Mouse (Mus musculus): ENCODE measurements around the gene Ugt1a7c. TPM values are rescaled to one million over a fixed set of nuclear protein-coding genes. Genes with fewer than 3 reads are reported as not detected.
"Not testable (repeated sequence)": the region's sequence is repeated elsewhere in the genome, so short reads cannot be mapped to it uniquely, and the experiment has no call there.

Gene Ugt1a7c
- polyA plus RNA-seq, 1 experiment from 2014 or later, result 1.2 TPM

GRCm38 (mm10) chr1:88129091-88129490, 34.2 kb downstream of the Ugt1a7c start:
- not testable (repeated sequence) for H3K4me1 ChIP-seq; ATAC-seq (replicated peaks); H3K27me3 ChIP-seq (replicated peaks); H3K9ac ChIP-seq; H3K36me3 ChIP-seq (replicated peaks); H3K27ac ChIP-seq; H3K4me3 ChIP-seq; H3K4me2 ChIP-seq; H3K9me3 ChIP-seq
- 89% methylated on average over 2 of the region's 2 CpGs for WGBS

GRCm38 (mm10) chr1:88130223-88130622, 35.4 kb downstream of the Ugt1a7c start:
- not testable (repeated sequence) for H3K36me3 ChIP-seq (replicated peaks); H3K9me3 ChIP-seq; H3K27ac ChIP-seq; H3K27me3 ChIP-seq (replicated peaks); H3K9ac ChIP-seq; H3K4me1 ChIP-seq; ATAC-seq (replicated peaks); H3K4me3 ChIP-seq; H3K4me2 ChIP-seq
- WGBS, result 95% methylated on average over 1 of the region's 1 CpGs

GRCm38 (mm10) chr1:88133908-88134456, 39.1 kb downstream of the Ugt1a7c start:
- no peak for ATAC-seq (replicated peaks)
- 43% methylated on average over 3 of the region's 3 CpGs for WGBS
- Histone ChIP-seq H3K9me3 (no peaks in the 10 kb centered on the region), H3K36me3 (replicated peaks) (no peaks in the 10 kb centered on the region), H3K4me3 (no peak overlapping the region), H3K27me3 (replicated peaks) (no peaks in the 10 kb centered on the region), H3K27ac (0 out of 2 replicates have a peak overlapping the region, but pooled peaks have one; percentile 42), H3K4me1 (peaks cover 7% of the 10 kb centered on the region; the same call in 1 of the 2 replicates), H3K9ac (no peak overlapping the region), H3K4me2 (no peak overlapping the region)

GRCm38 (mm10) chr1:88134457-88135011, 39.7 kb downstream of the Ugt1a7c start, which contains the start of gene Ugt1a6a:
Gene Ugt1a6a, plus strand, starts transcription at chr1:88134809.
- H3K9me3 ChIP-seq; H3K4me1 ChIP-seq; H3K9ac ChIP-seq; H3K4me3 ChIP-seq; H3K27me3 ChIP-seq (replicated peaks); H3K36me3 ChIP-seq (replicated peaks); ATAC-seq (replicated peaks); H3K4me2 ChIP-seq: not testable (repeated sequence)
- H3K27ac ChIP-seq, result 0 out of 2 replicates have a peak within 1 kb of the TSS, but pooled peaks have one; percentile 42
- WGBS, result 48% methylated on average over 5 of the region's 5 CpGs

- not testable (repeated sequence) for H3K9ac ChIP-seq; H3K4me2 ChIP-seq; H3K27ac ChIP-seq; H3K36me3 ChIP-seq (replicated peaks); H3K4me3 ChIP-seq; H3K4me1 ChIP-seq; H3K9me3 ChIP-seq; H3K27me3 ChIP-seq (replicated peaks); ATAC-seq (replicated peaks)
- 94% methylated on average over 5 of the region's 6 CpGs for WGBS
These were observed 40.5 kb downstream of the Ugt1a7c start for GRCm38 (mm10) chr1:88135229-88135904.

- no peak overlapping the region for H3K27ac ChIP-seq
- H3K36me3 ChIP-seq (replicated peaks), result no peaks in the 10 kb centered on the region
- no peak for ATAC-seq (replicated peaks)
- H3K9me3 ChIP-seq, result no peaks in the 10 kb centered on the region
- H3K4me3 ChIP-seq, result no peak overlapping the region
- H3K27me3 ChIP-seq (replicated peaks), result no peaks in the 10 kb centered on the region
- H3K4me2 ChIP-seq, result no peak overlapping the region
- 67% methylated on average over 2 of the region's 2 CpGs for WGBS
- no peak overlapping the region for H3K9ac ChIP-seq
- H3K4me1 ChIP-seq, result peaks cover 7% of the 10 kb centered on the region; the same call in 1 of the 2 replicates
These were observed 41.8 kb downstream of the Ugt1a7c start for GRCm38 (mm10) chr1:88136646-88137045.

- Histone ChIP-seq H3K9ac (no peak overlapping the region), H3K9me3 (no peaks in the 10 kb centered on the region), H3K4me3 (no peak overlapping the region), H3K4me2 (no peak overlapping the region), H3K36me3 (replicated peaks) (no peaks in the 10 kb centered on the region), H3K27ac (no peak overlapping the region), H3K27me3 (replicated peaks) (no peaks in the 10 kb centered on the region), H3K4me1 (peaks cover 7% of the 10 kb centered on the region; the same call in 1 of the 2 replicates)
- WGBS, result 92% methylated on average over 3 of the region's 3 CpGs
- ATAC-seq (replicated peaks), result no peak
These were observed 42.4 kb downstream of the Ugt1a7c start for GRCm38 (mm10) chr1:88137264-88137663.

GRCm38 (mm10) chr1:88138145-88138544, 43.3 kb downstream of the Ugt1a7c start:
- no peak overlapping the region for H3K9ac ChIP-seq
- WGBS, result 90% methylated on average over 1 of the region's 1 CpGs
- no peak overlapping the region for H3K4me3 ChIP-seq
- peaks cover 7% of the 10 kb centered on the region; the same call in 1 of the 2 replicates for H3K4me1 ChIP-seq
- H3K36me3 ChIP-seq (replicated peaks), result no peaks in the 10 kb centered on the region
- H3K9me3 ChIP-seq, result no peaks in the 10 kb centered on the region
- no peaks in the 10 kb centered on the region for H3K27me3 ChIP-seq (replicated peaks)
- ATAC-seq (replicated peaks), result no peak
- H3K4me2 ChIP-seq, result no peak overlapping the region
- no peak overlapping the region for H3K27ac ChIP-seq

GRCm38 (mm10) chr1:88140492-88140891, 45.6 kb downstream of the Ugt1a7c start:
- not testable (repeated sequence) for H3K27me3 ChIP-seq (replicated peaks); H3K27ac ChIP-seq; ATAC-seq (replicated peaks); H3K9me3 ChIP-seq; H3K36me3 ChIP-seq (replicated peaks); H3K9ac ChIP-seq; H3K4me3 ChIP-seq; H3K4me2 ChIP-seq; H3K4me1 ChIP-seq
- WGBS, result 55% methylated on average over 1 of the region's 1 CpGs

GRCm38 (mm10) chr1:88143966-88144675, 49.3 kb downstream of the Ugt1a7c start:
- not testable (repeated sequence) for ATAC-seq (replicated peaks); H3K4me3 ChIP-seq; H3K9me3 ChIP-seq; H3K4me1 ChIP-seq; H3K27ac ChIP-seq; H3K36me3 ChIP-seq (replicated peaks); H3K9ac ChIP-seq; H3K4me2 ChIP-seq; H3K27me3 ChIP-seq (replicated peaks)
- 1% methylated on average over 5 of the region's 5 CpGs for WGBS

GRCm38 (mm10) chr1:88145278-88145677, 50.4 kb downstream of the Ugt1a7c start:
- H3K4me2 ChIP-seq; H3K4me1 ChIP-seq; H3K9me3 ChIP-seq; H3K27ac ChIP-seq; H3K4me3 ChIP-seq; H3K27me3 ChIP-seq (replicated peaks); H3K9ac ChIP-seq; ATAC-seq (replicated peaks); H3K36me3 ChIP-seq (replicated peaks): not testable (repeated sequence)
- WGBS, result 78% methylated on average over 2 of the region's 2 CpGs

GRCm38 (mm10) chr1:88150133-88150532, 55.3 kb downstream of the Ugt1a7c start:
- 75% methylated on average over 2 of the region's 2 CpGs for WGBS
- H3K27ac ChIP-seq; H3K4me2 ChIP-seq; H3K4me3 ChIP-seq; H3K4me1 ChIP-seq; H3K27me3 ChIP-seq (replicated peaks); H3K36me3 ChIP-seq (replicated peaks); H3K9me3 ChIP-seq; ATAC-seq (replicated peaks); H3K9ac ChIP-seq: not testable (repeated sequence)
